Mouse (Mus musculus) cortical plate, adult 2 months (tissue): Measurements from ENCODE around the gene Hist1h2bp.
"Not testable (repeated sequence)": the region's sequence is repeated elsewhere in the genome, so short reads cannot be mapped to it uniquely, and the experiment has no call there.

Experiments used
- CTCF ChIP-seq: fragments of 200-500 bp; IDR thresholded peaks from 2 replicates; pipeline ENCODE4 v1.5.1; 2011; ENCODE audit warnings: mild to moderate bottlenecking, control low read depth, low read length; ENCODE audit not compliant: insufficient read depth; ENCODE audit errors: extremely low read depth
- POLR2A ChIP-seq: fragments of 200-500 bp; IDR thresholded peaks from 2 replicates; pipeline ENCODE4 v1.6.1; 2011; ENCODE audit warnings: mild to moderate bottlenecking, low read length, control low read depth; ENCODE audit not compliant: insufficient read depth; ENCODE audit errors: extremely low read depth

- not testable (repeated sequence) for TF ChIP-seq CTCF, POLR2A
Measured at GRCm38 (mm10) chr13:21811539-21811938, 24.3 kb downstream of the Hist1h2bp start, which contains the start of gene Hist1h4m.
